Mouse (Mus musculus): ENCODE measurements around the gene Tmem8.
"Not testable (repeated sequence)": the region's sequence is repeated elsewhere in the genome, so short reads cannot be mapped to it uniquely, and the experiment has no call there.

Gene Tmem8

DNA sequence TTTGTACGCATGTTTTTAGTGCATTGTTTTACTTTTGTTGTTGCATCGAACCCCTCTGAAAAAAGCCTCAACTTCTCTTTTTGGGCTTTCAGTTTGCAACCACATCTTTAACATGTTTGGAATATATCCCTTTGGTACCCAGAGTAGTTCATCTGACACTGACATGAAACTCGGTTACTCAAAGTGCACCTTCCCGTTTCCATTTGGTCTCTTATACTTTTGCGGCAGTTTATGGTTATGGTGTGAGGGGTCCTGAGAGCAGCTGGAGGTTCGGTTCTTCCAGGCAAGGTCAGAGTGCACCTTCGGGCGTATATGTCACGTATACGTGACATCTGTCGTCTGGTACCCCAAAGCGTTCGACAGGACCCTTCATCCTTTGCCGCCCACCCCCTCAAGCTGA lies 348 bp upstream of the Tmem8 start:
- no peak for DNase-seq

DNA sequence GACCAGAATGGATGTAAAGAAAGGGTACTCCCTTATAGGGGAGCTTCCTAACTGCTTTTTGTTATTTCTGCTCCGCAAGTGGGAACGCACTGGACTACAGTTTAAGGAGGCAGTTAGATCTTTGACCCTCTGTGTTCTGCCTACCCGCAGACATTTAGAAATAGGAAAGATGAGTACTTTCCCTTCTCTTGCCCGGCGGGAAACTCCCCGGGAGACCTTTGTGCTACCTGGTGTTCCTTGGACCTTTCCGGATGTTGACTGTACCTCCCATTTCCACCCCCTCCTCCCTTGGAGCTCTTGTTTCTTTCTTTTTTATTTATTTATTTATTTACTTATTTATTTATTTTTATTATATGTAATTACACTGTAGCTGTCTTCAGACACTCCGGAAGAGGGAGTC lies 962 bp downstream of the Tmem8 start:
- peak; percentile 81 for DNase-seq

DNA sequence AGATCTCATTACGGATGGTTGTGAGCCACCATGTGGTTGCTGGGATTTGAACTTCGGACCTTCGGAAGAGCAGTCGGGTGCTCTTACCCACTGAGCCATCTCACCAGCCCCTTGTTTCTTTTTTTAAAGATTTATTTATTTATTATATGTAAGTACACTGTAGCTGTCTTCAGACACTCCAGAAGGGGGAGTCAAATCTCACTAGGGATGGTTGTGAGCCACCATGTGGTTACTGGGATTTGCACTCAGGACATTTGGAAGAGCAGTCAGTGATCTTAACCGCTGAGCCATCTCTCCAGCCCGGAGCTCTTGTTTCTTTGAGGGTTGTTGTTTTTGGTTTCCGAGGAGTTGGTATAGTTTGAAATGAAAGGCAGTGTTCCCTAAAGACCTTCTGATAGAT lies 1.4 kb downstream of the Tmem8 start:
- not testable (repeated sequence) for DNase-seq

DNA sequence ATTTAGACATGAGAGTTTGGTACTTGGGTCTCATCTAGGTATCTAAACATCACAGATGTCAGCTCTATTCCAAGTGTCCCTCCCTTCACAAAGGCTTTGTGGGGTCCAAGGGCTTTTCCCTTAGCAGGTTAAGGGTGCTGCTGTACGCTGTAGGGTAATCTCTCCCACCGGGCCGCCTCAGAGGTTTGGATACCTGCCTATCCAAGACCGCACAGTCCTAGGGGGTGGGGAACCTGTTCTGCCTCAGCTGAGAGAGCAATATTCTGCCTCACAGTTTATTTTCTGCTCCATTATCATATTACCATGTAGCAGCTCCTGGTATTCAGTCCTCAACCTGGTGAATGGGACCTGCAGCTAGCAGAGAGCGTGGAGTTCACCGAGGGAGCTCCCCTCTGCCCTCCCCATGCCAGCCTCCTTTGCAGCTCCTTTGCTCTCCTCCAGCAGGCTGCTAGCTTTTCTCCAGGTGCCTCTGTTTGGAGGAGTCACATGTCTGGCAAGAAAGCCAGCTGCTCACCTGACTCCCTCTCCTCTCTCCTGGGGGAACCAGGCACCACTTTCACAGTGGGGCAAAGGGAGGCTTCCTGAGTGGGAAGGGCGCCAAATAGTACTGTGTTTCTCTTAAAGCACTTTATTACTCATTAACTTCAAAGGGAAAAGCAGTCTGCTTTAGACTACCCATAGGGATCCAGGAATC lies 2.3 kb downstream of the Tmem8 start:
- peak; percentile 96 for DNase-seq

DNA sequence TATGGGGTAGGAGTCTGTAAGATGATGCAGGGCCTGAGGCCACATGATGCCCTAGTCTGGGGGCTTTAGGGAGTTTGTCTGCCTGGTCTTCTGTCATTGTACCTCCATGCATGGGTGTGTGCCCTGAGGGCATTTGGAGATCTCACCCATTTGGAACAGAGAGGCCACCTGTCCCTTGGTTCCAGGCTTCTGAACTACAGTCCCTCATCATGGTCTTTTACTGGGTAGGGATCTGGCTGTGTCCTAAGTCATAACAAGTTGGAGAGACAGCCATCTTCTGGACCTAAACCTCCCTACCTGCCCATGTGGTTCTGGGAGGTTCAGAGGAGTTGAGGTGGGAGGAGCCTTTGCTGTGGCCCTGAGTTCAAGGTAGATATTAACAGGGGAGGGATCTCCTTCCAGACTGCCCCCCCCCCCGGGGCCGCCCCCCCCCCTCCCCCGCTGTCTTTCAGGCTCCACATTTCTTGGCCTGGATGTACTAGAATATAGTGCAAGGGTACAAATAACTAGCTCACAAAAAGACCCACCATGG lies 2.9 kb downstream of the Tmem8 start:
- peak; percentile 76 for DNase-seq

DNA sequence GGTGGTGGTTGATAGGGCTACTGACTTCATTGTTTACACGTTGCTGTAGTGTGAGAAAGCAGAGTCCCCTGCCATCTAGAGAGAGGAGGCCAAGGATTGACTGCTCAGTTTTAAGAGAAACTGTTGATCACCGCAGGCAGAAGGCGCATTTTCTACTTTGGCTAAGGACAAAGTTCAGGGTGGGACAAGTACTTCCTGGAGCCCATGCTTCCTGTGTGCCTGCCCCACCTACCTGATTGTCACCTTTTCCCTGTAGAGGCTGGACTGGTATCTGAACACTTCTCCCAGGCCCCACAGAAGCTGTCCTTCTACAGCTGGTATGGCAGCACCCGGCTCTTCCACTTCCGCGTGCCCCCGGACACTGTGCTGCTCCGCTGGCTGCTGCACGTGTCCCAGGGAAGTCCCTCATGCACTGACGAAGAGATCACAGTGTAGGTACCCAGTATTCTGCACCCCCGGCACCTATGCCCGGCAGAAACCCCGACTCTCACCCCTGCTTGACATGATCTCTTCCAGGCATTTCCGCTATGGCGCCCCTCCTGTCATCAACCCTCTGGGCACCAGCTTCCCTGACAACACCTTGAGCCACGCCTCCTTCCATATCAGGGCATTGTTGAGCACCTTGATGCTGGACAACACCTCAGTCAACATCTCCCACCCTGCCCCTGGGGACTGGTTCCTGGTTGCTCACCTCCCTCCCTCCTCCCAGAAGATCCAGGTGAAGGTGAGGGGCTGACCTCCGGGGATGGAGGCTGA lies 3.6 kb downstream of the Tmem8 start:
- DNase-seq: no peak

DNA sequence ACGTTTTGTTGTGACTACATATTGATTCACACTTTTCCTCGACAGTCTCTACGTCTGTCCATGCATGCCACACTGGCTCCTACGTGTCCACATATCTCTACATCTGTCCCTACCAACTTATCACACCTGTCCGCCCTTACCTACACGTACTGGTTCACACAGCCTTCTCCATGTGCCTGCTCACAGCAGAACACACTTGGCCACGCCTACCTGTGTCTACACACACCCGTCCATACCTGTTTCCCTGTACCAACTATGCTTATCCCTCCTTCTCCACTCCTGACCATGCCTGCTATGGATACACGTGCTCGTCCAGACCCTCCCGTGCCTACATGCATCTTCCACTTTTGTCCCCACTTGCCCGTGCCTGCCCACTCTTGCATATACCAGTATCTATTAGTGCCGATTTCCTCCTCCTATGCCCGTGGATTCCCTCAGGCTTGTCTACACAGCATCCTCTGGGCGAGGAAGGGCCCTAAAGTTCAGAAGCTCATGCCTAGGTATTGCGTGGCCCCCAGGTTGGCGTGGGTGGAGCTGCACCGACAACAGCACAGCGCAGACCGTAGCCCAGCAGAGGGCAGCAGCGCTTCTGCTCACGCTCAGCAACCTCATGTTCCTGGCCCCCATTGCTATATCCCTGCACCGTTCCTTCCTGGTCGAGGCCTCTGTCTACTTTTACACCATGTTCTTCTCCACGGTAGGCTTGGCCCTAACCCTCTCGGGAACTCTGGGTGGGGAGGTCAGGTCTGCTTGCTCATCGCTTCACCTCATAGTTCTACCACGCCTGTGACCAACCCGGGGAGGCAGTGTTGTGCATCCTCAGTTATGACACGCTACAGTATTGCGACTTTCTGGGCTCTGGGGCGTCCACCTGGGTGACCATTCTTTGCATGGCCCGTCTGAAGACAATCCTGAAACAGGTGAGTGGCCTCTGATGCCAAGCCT lies 6.9 kb downstream of the Tmem8 start:
- DNase-seq: no peak

DNA sequence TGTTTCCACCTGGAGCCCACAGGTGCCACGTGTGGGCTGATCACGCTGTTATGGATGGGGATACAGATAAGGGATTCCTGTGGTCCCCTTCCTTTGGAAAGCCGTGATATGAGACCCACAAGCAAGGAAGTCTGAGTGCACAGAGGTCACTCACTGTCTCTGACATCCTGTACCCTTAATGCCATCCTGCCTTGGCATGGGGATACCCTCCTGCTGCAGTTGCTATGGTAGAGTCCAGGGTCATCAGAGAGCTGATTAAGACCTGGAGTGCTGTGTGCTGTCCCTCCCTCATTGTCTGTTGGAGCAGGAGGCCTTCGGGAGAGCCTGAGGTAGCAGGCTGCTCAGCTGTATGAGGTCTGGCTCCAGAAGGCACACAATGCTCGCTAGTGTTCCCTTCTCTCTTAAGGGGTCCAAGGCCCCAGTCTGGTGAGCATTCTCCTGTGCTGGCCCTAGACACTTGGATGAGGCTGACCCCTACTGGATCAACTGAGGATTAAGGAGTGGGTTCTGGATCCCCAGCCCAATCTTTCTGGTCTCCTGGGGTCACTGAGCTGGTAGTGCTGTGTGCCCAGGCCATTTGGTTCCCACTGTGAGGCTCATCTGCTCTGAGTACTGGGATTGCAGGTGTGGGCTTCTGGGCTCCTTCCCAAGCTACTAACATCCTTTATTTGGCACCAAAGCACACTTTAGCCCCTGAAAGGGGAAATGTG lies 9.5 kb downstream of the Tmem8 start:
- no peak for DNase-seq

DNA sequence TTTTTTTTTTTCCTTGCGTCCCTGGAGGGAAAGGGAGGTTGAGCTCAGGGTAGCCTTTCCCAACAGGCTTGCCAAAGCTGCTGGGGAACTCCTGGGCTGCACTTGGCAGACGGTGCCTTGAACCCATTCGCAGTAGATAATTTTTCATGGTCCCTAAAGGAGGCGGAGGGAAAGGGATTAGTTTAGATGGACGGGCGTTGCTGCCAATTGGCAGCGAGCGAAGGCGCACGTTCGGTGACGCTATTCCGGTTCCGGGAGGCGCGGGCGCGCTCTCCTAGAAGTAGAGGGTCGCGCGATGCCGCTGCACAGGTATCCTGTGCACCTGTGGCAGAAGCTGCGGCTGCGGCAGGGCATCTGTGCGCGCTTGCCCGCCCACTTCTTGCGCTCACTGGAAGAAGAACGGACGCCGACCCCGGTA lies 10.2 kb downstream of the Tmem8 start, which contains the start of gene Mrpl28:
Mrpl28 (plus strand) TSS at position 234 of the 418 bp plus-strand sequence.
- DNase-seq: peak; percentile 89

DNA sequence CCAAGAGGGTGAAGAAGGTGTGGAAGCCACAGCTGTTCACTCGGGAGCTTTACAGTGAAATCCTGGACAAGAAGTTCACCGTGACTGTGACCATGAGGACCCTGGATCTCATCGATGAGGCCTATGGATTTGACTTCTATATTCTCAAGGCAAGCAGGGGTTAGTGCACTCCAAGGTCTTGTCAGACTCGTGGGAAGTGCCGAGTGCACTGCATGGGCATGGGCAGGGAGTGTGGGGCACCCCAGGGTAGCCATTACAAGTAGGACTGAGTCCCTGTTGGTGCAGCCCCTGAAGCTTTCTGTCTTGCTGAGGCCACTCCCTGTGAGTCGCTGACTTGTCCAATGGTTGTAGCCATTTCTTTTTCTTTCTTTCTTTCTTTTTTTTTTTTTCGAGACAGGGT lies 11.5 kb downstream of the Tmem8 start:
- DNase-seq: no peak

DNA sequence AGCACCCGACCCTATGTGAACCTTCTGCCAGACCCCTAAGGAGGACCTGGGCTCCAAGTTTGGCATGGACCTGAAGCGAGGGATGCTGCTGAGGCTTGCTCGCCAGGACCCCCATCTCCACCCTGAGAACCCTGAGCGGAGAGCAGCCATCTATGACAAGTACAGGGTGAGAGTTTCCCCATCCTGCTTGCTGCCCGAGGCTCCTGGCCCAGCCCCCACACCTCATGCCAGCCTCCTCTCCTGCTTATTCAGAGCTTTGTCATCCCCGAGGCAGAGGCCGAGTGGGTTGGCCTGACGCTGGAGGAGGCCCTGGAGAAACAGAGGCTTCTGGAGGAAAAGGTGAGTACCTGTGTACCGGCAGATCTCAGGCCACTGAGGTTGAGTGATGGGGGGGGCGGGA lies 12.1 kb downstream of the Tmem8 start:
- DNase-seq: no peak

DNA sequence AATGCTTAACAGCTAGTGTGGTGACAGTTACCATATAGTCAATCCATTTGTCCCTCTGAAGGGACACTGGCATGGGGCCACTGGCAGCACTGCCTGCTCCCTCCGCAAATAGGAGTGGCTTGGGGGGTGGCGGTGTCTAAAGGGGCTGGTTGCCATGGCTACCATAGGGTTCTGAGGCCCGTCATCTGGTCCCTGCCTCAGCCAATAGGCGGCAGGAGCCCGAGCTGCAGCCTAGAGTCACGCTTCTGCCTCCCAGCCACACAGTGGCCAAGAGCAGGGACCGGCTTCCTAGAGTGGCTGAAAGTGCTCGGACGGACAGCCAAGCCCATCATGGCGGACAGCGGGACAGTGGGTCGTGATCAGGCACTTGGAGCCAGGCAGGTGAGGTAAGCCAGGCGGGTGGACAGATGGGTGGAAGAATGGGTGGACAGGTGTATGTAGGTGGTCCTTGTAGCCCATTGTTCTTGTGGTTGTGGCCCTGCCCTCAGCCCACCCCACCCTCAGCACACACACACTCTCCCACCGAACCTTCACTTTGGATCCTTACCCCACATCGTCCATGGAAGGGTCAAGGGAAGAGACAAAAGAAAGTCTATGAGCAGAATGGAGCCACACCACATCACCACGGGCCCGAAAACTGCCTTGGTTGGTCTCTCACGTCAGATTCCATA lies 18.1 kb downstream of the Tmem8 start:
- no peak for DNase-seq

DNA sequence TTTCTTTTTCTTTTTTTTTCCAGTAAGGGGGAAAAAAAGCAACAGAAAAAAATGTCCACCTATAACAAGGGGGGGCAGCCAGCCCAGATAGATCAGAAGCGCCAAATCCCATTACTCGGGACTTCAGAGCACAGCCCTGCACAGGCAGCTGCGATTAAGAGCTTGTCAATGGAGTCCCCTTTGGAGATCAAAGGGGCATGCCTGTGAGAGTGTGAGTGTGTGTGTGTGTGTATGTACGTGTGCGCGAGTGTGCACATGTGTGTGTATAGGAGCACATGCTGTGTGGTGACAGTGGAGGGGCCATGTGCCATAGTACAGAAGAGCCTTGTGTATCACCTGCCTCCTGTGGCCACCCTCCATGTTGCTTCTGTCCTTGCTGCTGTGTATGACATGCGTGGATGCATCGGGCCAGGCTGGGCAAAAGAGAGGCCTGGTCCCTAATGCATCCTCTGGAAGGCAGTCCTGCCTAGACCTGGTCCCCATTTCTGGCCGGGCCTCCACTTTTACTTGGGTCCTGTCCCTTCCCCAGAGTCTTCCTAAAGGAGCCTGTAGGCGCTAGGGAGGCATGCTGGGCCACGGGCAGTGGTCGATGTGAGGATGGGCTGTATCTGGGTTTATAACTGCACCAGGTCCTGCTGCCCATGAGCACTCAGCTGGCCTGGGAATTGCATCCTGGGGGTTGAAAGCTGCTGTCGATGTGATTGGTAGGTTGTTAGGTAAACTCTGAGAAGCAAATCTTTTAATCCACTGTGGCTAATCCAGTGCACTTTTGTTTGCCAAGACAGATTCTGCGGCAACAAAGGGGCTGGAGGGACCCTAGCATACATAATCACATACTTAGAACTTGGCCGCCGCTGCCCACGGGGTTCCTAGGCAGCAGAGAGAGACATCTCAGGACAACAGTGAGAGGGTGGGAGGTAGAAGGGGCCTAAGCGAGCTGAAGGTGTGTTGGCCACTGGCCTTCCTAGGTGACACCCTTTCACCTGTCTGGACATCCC lies 19.1 kb downstream of the Tmem8 start:
- no peak for DNase-seq

DNA sequence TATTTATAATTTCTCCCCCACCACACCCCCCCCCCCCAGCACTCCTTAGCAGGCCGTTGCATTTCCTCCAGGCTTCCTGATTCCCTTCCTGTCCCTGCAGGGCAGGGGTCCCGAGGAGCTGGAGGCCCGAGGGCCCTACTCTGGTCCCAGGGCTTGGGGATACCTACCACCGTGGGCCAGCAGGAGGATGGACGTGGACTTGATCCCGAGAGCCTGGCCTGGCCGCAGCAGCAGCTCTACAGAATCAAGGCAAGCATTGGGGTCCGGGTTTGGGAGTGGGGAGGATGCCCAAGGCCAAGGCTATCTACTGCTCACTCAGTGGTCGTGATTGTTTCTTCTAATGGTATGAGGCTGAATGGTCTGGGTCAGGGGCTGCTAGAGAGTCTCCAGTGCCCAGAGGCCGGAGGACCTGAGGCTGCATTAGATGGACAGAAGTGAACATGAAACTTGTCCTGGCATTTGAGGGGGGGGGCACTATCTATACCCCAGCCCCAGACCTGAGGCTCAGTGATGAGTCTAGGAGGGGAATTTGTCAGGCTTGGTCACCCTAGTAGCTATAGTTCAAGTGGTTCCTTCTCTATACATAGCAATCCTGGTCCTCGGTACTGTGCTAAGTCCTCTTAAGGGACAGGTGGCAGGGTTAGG lies 24.1 kb downstream of the Tmem8 start:
- DNase-seq: no peak

DNA sequence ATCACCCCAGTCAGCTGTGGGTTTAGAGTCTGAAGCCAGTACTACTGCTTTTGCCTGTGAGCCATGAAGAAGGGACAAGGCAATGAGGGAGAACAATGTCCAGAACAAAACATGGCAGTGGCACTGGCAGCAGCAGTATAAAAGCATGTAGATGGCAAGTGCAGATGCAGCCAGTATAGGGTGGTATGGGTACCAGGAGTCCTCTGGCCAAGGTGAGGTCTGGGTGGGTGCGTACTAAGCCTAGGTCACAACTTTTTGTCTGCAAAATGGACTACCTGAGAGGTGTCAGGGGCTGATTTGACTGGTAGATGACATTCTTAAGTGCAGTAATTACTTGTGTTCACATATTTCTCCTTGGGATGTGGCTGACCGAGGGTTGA lies 24.6 kb downstream of the Tmem8 start:
- DNase-seq: no peak

DNA sequence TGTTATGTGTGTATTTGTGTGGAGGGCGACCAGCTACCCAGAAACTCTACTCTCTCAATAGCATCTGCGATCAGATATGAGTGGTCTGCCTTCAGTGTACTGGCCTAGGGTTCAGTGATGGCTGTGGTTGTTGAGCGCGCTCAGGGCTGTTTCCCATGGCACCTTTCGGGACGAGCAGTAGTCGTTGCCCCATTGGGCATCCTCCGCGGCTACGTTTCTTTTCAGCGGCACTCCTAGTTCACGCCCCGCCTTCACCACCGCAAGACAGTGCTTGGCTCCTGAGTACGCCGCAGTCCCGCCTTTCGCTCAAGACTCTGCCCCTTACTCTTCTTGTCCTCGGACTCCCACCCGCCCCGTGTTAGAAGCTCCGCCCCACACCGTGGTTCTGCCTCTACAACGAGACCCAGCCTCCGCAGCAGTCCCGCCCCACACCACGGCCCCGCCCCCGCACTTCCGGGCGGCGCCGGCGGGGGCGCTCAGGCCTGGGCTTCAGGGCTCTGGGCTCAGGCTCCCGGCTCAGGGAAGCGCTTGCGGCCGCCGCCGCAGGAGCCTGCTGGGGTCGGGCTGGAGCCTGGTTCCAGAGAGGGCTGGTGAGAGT lies 25.2 kb downstream of the Tmem8 start, which contains the start of gene Axin1:
Axin1 (plus strand) TSS at position 450 of the 598 bp plus-strand sequence.
- peak; percentile 97 for DNase-seq

DNA sequence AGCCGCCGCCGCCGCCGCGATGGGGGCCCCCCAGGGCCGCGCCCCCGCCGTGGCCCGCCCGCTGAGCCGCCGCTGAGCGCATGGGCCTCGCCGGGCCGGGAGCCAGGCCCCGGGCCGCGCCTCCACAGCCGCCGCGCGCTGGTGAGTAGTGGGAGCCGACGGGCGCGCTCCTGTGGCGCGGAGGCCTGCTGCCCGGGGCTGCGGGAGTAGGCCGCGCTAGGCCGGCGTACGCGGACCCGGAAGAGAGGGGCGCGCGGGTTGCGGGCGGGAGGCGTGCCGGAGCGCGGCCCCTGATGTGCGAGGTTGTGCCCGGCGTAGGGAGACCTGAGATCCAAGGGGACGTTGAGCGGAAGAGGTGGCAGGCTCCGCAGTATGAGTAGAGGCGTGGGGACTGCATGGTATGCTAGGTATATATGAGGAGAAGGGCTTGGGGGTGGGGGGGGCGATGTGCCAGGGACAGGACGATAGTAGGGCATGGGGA lies 25.8 kb downstream of the Tmem8 start:
- no peak for DNase-seq

DNA sequence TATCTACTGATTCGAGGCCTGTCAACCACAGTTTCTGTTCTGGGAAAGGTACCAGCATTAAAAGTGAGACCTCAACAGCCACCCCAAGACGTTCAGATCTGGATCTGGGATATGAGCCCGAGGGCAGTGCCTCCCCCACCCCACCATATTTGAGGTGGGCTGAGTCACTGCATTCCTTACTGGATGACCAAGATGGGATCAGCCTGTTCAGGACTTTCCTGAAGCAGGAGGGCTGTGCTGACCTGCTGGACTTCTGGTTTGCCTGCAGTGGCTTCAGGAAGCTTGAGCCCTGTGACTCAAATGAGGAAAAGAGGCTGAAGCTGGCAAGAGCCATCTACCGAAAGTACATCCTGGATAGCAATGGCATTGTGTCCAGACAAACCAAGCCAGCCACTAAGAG lies 29.7 kb downstream of the Tmem8 start:
- DNase-seq: no peak

DNA sequence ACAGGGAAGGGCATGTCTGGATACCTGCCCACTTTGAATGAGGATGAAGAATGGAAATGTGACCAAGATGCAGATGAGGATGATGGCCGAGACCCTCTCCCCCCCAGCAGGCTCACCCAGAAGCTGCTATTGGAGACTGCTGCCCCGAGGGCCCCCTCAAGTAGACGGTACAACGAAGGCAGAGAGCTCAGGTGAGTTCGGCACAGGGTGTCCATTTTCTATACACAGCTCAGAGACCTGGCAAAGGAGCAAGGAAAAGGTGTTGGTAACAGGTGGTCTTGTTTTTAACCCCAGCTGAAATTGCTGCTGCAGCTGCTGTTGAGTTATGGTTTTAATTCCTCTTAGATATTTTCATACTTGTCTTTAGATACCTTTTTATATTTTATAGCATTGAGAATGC lies 30.3 kb downstream of the Tmem8 start:
- DNase-seq: no peak
